ENCODE assay signal across 12 mouse cellular contexts in the genomic region with DNA sequence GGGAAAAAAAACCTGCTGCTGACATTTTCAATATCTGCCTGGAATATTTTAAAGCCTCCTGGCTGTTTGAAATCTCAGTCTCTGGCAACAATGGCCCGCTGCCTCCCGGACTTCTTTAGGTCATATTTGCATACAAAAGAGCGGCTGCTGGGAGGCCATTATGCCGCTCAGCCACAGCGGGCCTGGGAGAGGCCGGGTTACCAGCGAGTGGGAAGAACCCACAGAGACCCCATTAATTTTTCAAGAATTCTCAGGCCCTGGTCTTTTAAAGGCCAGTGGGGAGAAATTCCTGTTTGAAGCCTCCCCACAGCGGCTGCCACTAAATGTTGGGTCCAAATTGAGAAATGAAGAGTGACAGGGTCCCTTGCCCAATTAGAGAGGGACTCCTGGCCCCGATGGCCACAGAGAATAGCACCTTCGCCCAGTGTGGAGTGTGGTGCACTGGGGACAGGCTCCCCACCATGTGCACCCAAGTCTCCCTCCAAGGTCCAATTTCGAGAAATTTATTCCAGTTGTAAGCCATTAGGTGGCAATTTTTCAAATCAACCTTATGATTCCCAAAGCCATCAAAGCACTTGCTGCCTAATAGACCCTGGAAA.
DNase-seq lines count a peak whose midpoint lies in the region; ATAC-seq and TF ChIP-seq lines count a peak whose summit lies in the region.
"Had no signal": no experiment of that assay in that cellular context is flagged by ENCODE, and none has a peak within 500 bp of the region (broad histone marks: within the 10 kb centered on the region; RNA-seq: fewer than 3 reads in every experiment).

No protein-coding gene starts in this region.

- peaks cover 3% of the 10 kb centered on the region; the same call in 1 of the 2 replicates for H3K36me3 ChIP-seq in forebrain, embryonic 12.5 days (replicated peaks)
- H3K36me3 ChIP-seq in limb, embryonic 14.5 days (ENCODE audit: control insufficient read depth, insufficient read depth, low read length) = no peaks in the 10 kb centered on the region; the same call in 1 of the 2 replicates

- DNase-seq in layer of hippocampus, adult 2 months (ENCODE audit: low spot score in 2 of 2) = no peak
- DNase-seq in layer of hippocampus, adult 9-11 months = no peak
- DNase-seq in limb, embryonic 14.5 days (ENCODE audit: low spot score) = no peak
- peak; percentile 92 for DNase-seq in retina, embryonic 14.5 days (ENCODE audit: low spot score)
- DNase-seq in lung, adult 18-20 months = no peak
- no peak for DNase-seq in B cell, adult 2 months
- no peak for DNase-seq in layer of hippocampus, postnatal 25 days (ENCODE audit: extremely low spot score in 1 of 2, low spot score in 1 of 2)
- DNase-seq: adrenal gland, postnatal 25 days; cerebellum, postnatal 14 days; layer of hippocampus, postnatal 36 days; thymus, postnatal 4 days had no signal

- 7% methylated on average over 11 of the region's 11 CpGs for WGBS in forebrain, embryonic 12.5 days
- 19% methylated on average over 11 of the region's 11 CpGs for WGBS in limb, embryonic 14.5 days

- H3K4me3 ChIP-seq in layer of hippocampus, adult 2 months = no peak overlapping the region
- no peak overlapping the region for H3K4me3 ChIP-seq in forebrain, embryonic 12.5 days (replicated peaks)
- no peak overlapping the region for H3K4me3 ChIP-seq in limb, embryonic 14.5 days (replicated peaks; ENCODE audit: low read length)

- peak overlapping the region; percentile 9 for H3K4me2 ChIP-seq in forebrain, embryonic 12.5 days
- no peak overlapping the region for H3K4me2 ChIP-seq in limb, embryonic 14.5 days (replicated peaks; ENCODE audit: low read depth, low read length, severe bottlenecking)

- peak overlapping the region; percentile 48; the same call in 1 of the 2 replicates for H3K27ac ChIP-seq in layer of hippocampus, adult 2 months
- peak overlapping the region; percentile 87 for H3K27ac ChIP-seq in forebrain, embryonic 12.5 days
- H3K27ac ChIP-seq in limb, embryonic 14.5 days (replicated peaks; ENCODE audit: low read depth, low read length) = 0 out of 2 replicates have a peak overlapping the region, but pooled peaks have one; percentile 13

- H3K4me1 ChIP-seq in forebrain, embryonic 12.5 days = peaks cover 73% of the 10 kb centered on the region
- peaks cover 16% of the 10 kb centered on the region for H3K4me1 ChIP-seq in limb, embryonic 14.5 days (ENCODE audit: control insufficient read depth, insufficient read depth, low read length)

- no peak for TF ChIP-seq POLR2A in limb, embryonic 14.5 days (IDR thresholded peaks at IDR 0.05; ENCODE audit: borderline replicate concordance, extremely low read depth, insufficient read depth, insufficient read length)

- peak; percentile 54; the same call in 1 of the 2 replicates for ATAC-seq in forebrain, embryonic 12.5 days (ENCODE audit: low FRiP score)
- ATAC-seq in limb, embryonic 14.5 days (ENCODE audit: low FRiP score, low read depth) = no peak

- no peak for TF ChIP-seq CTCF in layer of hippocampus, adult 2 months (conservative IDR thresholded peaks at IDR 0.05)

- no peaks in the 10 kb centered on the region for H3K27me3 ChIP-seq in forebrain, embryonic 12.5 days
- H3K27me3 ChIP-seq in limb, embryonic 14.5 days (ENCODE audit: control insufficient read depth, insufficient read depth, low read length) = no peaks in the 10 kb centered on the region

- H3K9me3 ChIP-seq in forebrain, embryonic 12.5 days = no peaks in the 10 kb centered on the region
- H3K9me3 ChIP-seq in limb, embryonic 14.5 days (ENCODE audit: control insufficient read depth, low read length) = no peaks in the 10 kb centered on the region

- H3K9ac ChIP-seq in forebrain, embryonic 12.5 days = no peak overlapping the region
- H3K9ac ChIP-seq in limb, embryonic 14.5 days (ENCODE audit: low read depth, low read length, severe bottlenecking) = no peak overlapping the region

Comparison
In these comparisons a context has a peak if more than half of its experiments do, and no peak if none do; other contexts are left out.
1. H3K27ac ChIP-seq: peak in every context shown above with its lines; median percentile 87 in forebrain, embryonic 12.5 days; 48 in layer of hippocampus, adult 2 months; 13 in limb, embryonic 14.5 days.